Mouse (Mus musculus) gonadal fat pad, adult 2 months (tissue): Measurements from ENCODE around the gene Ltbp3. TPM values are rescaled to one million over a fixed set of nuclear protein-coding genes. Genes with fewer than 3 reads are reported as not detected.
"Not testable (repeated sequence)": the region's sequence is repeated elsewhere in the genome, so short reads cannot be mapped to it uniquely, and the experiment has no call there.

Experiments
- DNase-seq: peaks from one replicate; pipeline ENCODE4 v3.0.0-alpha.2; 2012; ENCODE audit warnings: low read depth
- polyA plus RNA-seq: library from polyadenylated mRNA; depleted of rRNA; stranded (reverse); fragments of >200 nt; gene quantifications from 2 replicates; pipeline ENCODE4 v1.2.3, GENCODE M21; 2012

Gene Ltbp3
- polyA plus RNA-seq, 1 experiment = 186 TPM

GRCm38 (mm10) chr19:5791329-5791728 is 50.6 kb downstream of the Ltbp3 start:
- no peak for DNase-seq

- DNase-seq = no peak
These were observed 52.4 kb downstream of the Ltbp3 start for GRCm38 (mm10) chr19:5793116-5793515.

- DNase-seq = not testable (repeated sequence)
These were observed 53.4 kb downstream of the Ltbp3 start for GRCm38 (mm10) chr19:5793917-5794770.

- DNase-seq = no peak
These were observed 54.3 kb downstream of the Ltbp3 start for GRCm38 (mm10) chr19:5794771-5795576.

GRCm38 (mm10) chr19:5795668-5796572 is 55.2 kb downstream of the Ltbp3 start:
- no peak for DNase-seq

- no peak for DNase-seq
These were observed 55.9 kb downstream of the Ltbp3 start for GRCm38 (mm10) chr19:5796573-5797111.

- DNase-seq = no peak
These were observed 56.8 kb downstream of the Ltbp3 start for GRCm38 (mm10) chr19:5797381-5798111.

GRCm38 (mm10) chr19:5798700-5799479 is 58.2 kb downstream of the Ltbp3 start:
- DNase-seq = no peak

- no peak for DNase-seq
These were observed 59.1 kb downstream of the Ltbp3 start for GRCm38 (mm10) chr19:5799566-5800349.

GRCm38 (mm10) chr19:5800350-5800631 is 59.6 kb downstream of the Ltbp3 start:
- DNase-seq = no peak

GRCm38 (mm10) chr19:5800632-5801431 is 60.1 kb downstream of the Ltbp3 start:
- DNase-seq = no peak

GRCm38 (mm10) chr19:5801432-5801964 is 60.8 kb downstream of the Ltbp3 start:
- no peak for DNase-seq

GRCm38 (mm10) chr19:5802011-5802786 is 61.5 kb downstream of the Ltbp3 start:
- no peak for DNase-seq

GRCm38 (mm10) chr19:5802787-5803040 is 62.0 kb downstream of the Ltbp3 start:
- DNase-seq = no peak

GRCm38 (mm10) chr19:5803041-5803880 is 62.6 kb downstream of the Ltbp3 start:
- no peak for DNase-seq

GRCm38 (mm10) chr19:5803881-5804279 is 63.2 kb downstream of the Ltbp3 start:
- no peak for DNase-seq

- no peak for DNase-seq
These were observed 63.7 kb downstream of the Ltbp3 start for GRCm38 (mm10) chr19:5804371-5804899.
